Mouse (Mus musculus): Measurements from ENCODE around the gene Sgms2.

DNA sequence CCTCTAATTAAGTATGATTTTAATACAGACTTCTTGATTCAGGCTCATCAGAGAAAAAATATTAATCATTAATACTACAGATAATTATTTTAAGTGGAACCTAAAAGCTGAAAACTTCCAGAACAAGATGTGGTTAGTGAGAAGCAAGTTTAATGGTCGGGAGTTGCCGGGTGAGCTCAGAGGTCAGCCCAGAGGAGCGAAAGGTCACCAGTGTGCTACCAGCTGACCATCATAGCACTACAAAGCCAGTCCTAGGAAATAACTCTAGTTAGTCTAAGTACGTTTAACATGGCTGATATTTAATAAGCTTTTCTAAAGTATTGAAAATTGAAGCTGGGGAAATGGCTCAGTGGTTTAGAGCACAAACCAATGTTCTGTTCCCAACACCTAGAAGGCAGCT, 129.3 kb downstream of the Sgms2 start:
- TF ChIP-seq CTCF (IDR thresholded peaks at IDR 0.05) (no peak), EP300 (IDR thresholded peaks at IDR 0.05) (no peak)

Data from lung, postnatal 0 days (tissue).